In genomic region chr12:110031326-110031725, GRCm38 (mm10) we compare ENCODE assay signal across 11 mouse cellular contexts.
A peak's percentile ranks its signal among the peaks of the same experiment; 100 is the strongest.
DNase-seq lines count a peak whose midpoint lies in the region; ATAC-seq and TF ChIP-seq lines count a peak whose summit lies in the region.
"Had no signal": no experiment of that assay in that cellular context is flagged by ENCODE, and none has a peak within 500 bp of the region (broad histone marks: within the 10 kb centered on the region; RNA-seq: fewer than 3 reads in every experiment).

No protein-coding gene starts in this region.

- intact Hi-C loops in left cerebral cortex, postnatal 4 days (cut with DNase I) = no loop called here

- H3K36me3 ChIP-seq in small intestine, adult 2 months (ENCODE audit: control insufficient read depth, insufficient read depth, low read length) = no peaks in the 10 kb centered on the region
- H3K36me3 ChIP-seq: intestine, embryonic 15.5 days; midbrain, embryonic 12.5 days had no signal

- no peaks in the 10 kb centered on the region; the same call in 1 of the 2 replicates for H3K27me3 ChIP-seq in small intestine, adult 2 months (ENCODE audit: control insufficient read depth, insufficient read depth, low read length)
- H3K27me3 ChIP-seq: intestine, embryonic 15.5 days; midbrain, embryonic 12.5 days had no signal

- 0 out of 2 replicates have a peak, but pooled peaks have one; percentile 6 for TF ChIP-seq CTCF in lung, adult 2 months (IDR thresholded peaks at IDR 0.05; ENCODE audit: insufficient read depth, low read length)
- TF ChIP-seq CTCF in small intestine, adult 2 months (IDR thresholded peaks at IDR 0.05; ENCODE audit: extremely low read depth, insufficient read length, insufficient replicate concordance, low read depth, low read length) = peak; percentile 60; the same call in 1 of the 2 replicates

- ATAC-seq in activated CD4-positive, CD25-positive, alpha-beta regulatory T cell, adult 4 months = no peak
- ATAC-seq: intestine, embryonic 15.5 days had no signal

- H3K4me1 ChIP-seq in lung, adult 2 months (ENCODE audit: control insufficient read depth, insufficient read depth, low read length) = no peaks in the 10 kb centered on the region
- H3K4me1 ChIP-seq in small intestine, adult 2 months (ENCODE audit: control insufficient read depth, insufficient read depth, insufficient read length, low read length) = no peaks in the 10 kb centered on the region

- H3K4me3 ChIP-seq in lung, adult 2 months (replicated peaks; ENCODE audit: extremely low read depth, low read depth, low read length) = no peak overlapping the region
- H3K4me3 ChIP-seq in small intestine, adult 2 months (ENCODE audit: low read depth, low read length) = no peak overlapping the region
- H3K4me3 ChIP-seq: erythroblast, embryonic 14.5 days; intestine, embryonic 15.5 days; midbrain, embryonic 12.5 days had no signal

- 58% methylated on average over 6 of the region's 6 CpGs for WGBS in lung, adult 2 months
- 59% methylated on average over 6 of the region's 6 CpGs for WGBS in small intestine, adult 2 months

- no peak for TF ChIP-seq POLR2A in lung, adult 2 months (IDR thresholded peaks at IDR 0.05; ENCODE audit: borderline replicate concordance, extremely low read depth, low read depth, low read length)
- no peak for TF ChIP-seq POLR2A in small intestine, adult 2 months (IDR thresholded peaks at IDR 0.05; ENCODE audit: low read depth, low read length)

- H3K27ac ChIP-seq in small intestine, adult 2 months (ENCODE audit: insufficient read depth, low read depth, low read length) = no peak overlapping the region
- H3K27ac ChIP-seq: intestine, embryonic 15.5 days; midbrain, embryonic 12.5 days had no signal

- DNase-seq in cerebellum, postnatal 10 days = peak; percentile 48 to 58
- DNase-seq in cerebellum, postnatal 4 days (ENCODE audit: low spot score in 2 of 2) = no peak
- peak; percentile 15 for DNase-seq in lung, adult 2 months
- no peak for DNase-seq in lung, postnatal 4 days
- DNase-seq in brain, adult 2 months (ENCODE audit: low read depth, low spot score) = peak; percentile 12
- DNase-seq in left cerebral cortex, postnatal 4 days = no peak

Comparison
In these comparisons a context has a peak if more than half of its experiments do, and no peak if none do; other contexts are left out.
1. DNase-seq: peak in cerebellum, postnatal 10 days (2 of 2), lung, adult 2 months (single experiment) and brain, adult 2 months (single experiment); none in cerebellum, postnatal 4 days (0 of 2), lung, postnatal 4 days (0 of 2) and left cerebral cortex, postnatal 4 days (single experiment).